Mouse (Mus musculus): ENCODE measurements around the gene Cacng6.

DNA sequence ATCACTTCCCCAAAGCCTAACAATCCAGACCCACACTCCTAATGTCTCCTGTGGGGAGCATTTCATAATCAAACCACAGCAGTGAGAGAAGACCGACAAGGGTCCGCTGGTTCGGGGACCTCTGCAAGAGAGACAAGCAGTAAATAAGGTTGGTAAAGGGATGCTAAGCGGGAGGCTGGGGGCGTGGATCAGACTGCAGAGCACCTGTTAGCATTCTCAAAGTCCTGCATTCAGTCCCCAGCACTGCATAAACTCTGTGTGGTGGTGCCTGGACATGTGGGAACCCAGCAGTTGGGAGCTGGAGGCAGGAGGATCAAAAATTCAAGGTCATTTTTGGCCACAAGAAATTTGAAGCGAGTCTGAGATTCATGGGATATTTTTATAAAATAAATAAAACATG is 4.1 kb upstream of the Cacng6 start:
- TF ChIP-seq CTCF (IDR thresholded peaks at IDR 0.05; ENCODE audit: borderline replicate concordance, extremely low read depth, insufficient read depth, insufficient read length) (no peak), POLR2A (IDR thresholded peaks at IDR 0.05; ENCODE audit: borderline replicate concordance, extremely low read depth, insufficient read depth, insufficient read length, poor library complexity, severe bottlenecking) (no peak)
